Mouse (Mus musculus) A20 (cell line): ENCODE measurements around the gene Hnrnpf.

Experiments
- DNase-seq: peaks from one replicate; pipeline ENCODE4 v3.0.0-alpha.2; 2011; ENCODE audit warnings: low read depth, low spot score

The Hnrnpf gene

DNA sequence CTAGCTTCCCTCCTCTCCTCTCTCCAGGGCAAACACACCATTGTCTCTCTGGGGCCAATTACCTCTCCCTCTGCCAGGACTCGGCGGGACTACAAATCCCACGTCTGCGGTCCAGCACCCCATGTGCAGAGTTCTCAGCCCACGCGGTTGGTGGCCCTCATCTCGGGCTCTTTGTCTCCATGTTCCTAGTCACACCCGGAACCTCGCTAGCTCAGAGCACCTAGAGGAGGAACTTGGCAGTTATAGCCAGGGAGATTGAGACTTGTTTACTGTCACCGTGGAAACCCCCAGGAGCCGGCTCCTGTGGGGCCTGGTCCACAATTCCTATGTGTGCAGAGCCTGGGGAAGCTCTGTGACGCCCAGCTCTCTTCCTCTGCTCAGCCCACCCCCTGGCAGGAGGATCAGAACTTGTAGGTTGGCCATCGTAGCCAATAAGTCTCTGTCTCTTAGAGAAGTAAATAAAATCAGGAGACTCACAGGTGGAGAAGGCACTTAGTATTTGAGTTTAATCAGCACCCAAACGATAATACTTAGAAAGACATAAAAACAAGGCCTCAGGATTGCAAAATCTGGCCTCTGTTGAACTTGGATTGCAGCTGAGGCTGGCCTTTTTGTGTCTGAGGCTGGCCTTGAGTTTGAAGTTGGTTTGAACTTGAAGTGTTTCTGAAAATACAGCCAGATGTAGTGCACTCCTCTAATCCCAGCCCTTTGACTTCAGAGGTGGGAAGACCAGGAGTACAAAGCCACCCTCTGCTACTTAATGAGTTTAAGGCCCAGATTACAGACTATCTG, 8.6 kb upstream of the Hnrnpf start:
- DNase-seq, result no peak

DNA sequence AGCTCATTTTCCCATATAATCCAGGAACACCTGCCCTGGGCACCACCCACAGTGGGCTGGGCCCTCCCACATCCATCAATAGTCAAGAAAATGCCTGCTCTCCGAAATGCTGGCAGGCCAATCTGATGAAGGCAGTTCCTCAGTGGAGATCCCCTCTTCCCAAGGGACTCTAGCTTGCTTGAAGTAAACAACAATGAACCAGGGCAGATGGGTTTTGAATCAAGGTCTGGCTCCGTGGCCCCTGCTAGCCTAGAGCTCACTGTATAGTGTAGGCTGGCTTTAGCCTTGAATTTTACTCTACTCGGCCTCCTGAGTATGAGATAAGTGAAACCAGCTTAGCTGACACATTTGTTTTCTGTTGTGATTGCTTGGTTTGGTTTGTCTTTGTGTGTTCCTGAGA, 7.7 kb upstream of the Hnrnpf start:
- no peak for DNase-seq

DNA sequence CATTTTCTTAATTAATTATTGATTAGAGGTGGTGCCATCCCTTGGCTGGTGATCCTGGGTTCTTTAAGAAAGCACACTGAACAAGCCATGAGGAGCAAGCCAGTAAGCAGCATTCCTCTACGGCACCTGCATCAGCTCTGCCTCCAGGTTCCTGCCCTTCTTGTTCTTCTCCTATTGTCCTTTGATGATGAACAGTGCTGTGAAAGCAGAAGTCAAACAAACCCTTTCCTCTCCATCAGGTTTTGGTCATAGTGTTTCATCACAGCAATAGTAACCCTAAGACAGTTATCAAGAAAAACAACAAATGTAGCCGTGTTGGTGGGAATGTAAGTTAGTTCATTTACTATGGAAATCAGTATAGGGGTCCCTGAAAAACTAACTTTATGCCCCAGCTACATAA, 6.7 kb upstream of the Hnrnpf start:
- DNase-seq, result no peak

DNA sequence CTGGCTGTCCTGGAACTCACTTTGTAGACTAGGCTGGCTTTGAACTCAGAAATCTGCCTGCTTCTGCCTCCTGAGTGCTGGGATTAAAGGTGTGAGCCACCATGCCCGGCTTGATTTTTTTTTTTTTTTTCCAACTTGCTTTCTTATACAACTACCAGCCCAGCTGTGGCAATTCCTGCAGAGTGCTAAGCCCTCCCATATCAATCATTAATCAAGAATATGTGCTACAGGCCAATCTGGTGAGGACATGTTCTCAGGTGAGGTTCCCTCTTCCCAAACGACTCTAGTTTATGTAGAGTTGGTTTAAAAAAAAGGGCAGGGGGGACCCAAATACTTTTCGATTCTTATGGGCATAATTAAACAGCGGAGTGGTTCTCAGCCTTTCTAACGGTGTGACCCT, 2.3 kb upstream of the Hnrnpf start:
- no peak for DNase-seq

DNA sequence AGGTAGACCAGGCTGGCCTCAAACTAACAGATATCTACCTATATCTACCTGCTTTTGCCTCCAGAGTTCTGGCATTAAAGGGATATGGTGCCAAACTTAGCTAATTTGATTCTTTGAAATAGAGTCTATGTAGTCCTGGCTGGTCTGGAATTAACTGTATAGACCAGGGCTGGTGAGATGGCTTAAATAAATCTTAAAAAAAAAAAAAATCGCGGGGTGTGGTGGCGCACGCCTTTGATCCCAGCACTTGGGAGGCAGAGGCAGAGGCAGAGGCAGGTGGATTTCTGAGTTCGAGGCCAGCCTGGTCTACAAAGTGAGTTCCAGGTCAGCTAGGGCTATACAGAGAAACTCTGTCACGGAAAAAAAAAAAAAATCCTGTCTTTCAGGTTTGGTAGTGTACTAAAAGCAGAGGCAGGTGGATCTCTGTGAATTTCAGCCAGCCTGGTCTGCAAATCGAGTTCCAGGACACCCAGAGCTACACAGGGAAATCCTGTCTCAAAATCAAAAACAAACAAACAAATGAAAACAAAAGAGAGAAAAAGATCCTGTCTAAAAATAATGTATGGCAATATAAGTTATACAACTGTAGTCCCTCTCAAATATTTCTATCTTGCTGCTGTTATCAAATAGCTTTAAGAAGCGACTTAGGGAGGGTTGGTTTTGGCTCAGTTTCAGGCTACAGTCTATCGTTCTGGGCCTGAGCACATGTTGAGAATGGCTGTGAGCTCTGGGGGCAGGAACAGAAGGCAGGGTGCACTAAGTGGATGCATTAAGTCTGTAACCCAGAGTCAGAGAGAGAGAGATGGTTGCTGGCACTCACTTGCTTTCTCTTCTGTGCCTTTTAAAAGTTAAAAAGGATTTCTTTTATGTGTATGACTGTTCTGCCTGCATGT, 1.6 kb downstream of the Hnrnpf start:
- peak; percentile 74 for DNase-seq

DNA sequence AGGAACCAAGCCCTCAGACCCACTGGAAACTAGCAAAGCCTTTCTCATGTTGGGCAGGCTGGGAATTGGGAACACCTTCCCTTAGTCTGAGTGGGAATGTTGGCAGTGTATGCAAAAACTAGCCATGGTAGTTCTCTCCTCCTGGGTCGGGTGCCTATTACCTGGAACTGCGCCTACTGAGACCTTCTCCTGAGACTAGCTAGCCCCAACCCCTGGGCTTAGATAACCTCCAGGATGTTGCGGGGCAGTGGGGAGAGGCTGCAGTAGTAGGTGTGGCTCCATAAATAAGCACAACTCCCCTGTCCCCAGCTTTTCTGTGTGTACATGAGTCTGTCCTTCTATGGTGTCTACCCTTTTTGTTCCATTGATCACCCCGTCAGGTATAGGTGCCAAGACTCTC, 2.4 kb downstream of the Hnrnpf start:
- DNase-seq, result peak; percentile 44

DNA sequence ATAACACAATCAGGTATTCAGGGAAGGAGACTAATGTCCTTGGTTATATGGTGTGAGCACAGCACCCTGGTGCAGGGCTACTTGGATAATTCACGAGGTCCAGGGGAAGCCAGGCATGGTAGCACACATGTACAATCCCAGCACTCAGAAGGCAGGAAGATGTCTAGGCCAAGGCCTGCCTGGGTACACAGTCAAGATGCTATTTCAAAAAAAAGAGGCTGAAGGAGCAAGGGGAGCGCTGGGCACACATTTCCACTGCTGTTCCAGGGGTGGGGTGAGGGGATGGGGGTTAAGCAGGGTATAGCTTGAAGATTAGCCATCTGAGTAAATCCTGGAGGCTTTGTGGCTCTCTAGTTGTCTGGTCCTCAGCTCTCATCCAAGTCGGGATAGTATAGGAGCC, 3.7 kb downstream of the Hnrnpf start:
- peak; percentile 23 for DNase-seq

DNA sequence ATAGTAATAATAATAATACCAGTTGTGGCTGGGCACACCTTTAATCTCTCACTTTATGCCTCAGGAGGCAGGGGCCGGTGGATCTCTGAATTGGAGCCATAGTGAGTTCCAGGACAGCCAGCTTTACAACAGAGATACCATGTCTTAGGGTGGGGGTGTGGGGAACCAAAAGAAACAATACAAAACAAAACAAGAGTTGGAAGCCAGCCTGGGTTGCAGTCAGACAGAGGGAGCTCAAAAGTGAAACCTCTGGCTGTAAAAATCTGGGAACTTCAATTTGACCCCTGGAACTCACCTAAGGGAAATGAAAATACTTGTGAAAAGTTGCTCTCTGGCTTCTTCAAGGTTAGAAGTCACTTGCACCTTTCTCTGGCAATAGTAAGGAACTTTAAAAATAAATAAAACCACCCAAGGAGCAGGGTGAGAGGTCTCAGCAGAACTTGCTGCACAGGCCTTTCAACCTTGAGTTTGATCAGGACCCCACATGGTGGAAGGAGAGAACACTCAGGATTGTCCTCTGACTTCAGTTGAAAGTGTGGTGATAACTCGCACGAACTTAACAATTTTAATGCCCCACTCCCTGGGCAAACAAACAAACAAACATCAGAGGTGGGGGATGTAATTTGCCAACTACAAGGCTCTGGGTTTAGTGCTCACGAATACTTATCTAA, 5.3 kb downstream of the Hnrnpf start:
- DNase-seq, result peak; percentile 61

DNA sequence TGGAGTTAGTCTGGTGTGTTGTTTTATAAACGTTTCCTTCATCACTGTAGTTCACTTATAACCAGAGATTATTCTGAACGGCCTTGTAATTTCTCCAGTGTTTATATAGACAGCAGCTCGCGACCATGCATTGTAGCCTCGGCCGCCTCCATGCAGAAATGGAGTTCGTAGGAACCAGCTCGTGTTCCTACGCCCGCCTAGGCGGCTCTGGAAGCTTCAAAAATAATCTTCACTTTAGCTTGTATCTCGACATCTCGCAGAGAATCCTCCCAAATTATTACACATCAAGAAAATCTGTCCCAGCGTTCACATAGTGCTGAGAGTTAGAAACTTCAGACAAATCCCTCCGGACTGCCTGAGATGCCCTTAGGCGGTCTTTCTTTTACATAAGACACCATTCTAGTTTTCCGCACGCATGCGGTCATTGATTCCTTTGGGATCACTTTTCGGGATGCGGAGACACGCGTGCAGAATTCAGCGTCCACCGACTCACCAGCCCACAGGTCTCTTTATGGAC, 5.9 kb downstream of the Hnrnpf start:
- DNase-seq, result peak; percentile 79

DNA sequence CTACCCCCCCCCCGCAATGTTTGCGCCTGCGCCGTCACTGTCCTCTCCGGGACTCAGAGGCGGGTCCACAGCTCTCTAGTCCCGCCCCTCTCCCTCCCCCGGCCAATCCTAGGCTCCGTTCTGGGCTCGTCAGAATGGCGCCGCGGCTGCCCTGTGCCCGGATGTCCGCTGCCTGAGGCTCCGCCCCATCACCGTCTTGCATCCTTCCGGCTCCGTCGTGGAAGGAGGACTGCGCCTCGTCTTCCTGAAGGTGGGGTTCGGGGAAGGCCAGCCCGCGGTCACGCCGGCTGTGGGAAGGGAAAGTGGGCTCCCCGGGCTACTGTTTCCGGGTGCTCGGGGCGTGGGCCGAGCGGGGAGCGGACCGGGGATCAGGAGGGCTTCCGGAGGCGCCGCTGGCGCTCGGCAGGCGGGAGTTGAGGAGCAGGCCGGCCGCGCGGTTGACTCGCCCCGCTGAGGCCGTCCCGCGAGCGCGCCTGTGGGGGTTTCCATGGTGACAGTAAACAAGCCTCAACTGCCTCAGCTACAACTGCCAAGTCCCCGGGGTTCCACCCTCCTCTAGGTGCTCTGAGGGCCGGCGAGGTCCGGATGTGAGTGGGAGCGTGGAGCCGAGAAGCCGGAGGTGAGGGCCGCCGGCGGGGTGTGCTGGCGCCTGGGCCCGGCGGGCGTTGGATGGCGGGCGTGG, 6.6 kb downstream of the Hnrnpf start:
- peak; percentile 99 for DNase-seq

DNA sequence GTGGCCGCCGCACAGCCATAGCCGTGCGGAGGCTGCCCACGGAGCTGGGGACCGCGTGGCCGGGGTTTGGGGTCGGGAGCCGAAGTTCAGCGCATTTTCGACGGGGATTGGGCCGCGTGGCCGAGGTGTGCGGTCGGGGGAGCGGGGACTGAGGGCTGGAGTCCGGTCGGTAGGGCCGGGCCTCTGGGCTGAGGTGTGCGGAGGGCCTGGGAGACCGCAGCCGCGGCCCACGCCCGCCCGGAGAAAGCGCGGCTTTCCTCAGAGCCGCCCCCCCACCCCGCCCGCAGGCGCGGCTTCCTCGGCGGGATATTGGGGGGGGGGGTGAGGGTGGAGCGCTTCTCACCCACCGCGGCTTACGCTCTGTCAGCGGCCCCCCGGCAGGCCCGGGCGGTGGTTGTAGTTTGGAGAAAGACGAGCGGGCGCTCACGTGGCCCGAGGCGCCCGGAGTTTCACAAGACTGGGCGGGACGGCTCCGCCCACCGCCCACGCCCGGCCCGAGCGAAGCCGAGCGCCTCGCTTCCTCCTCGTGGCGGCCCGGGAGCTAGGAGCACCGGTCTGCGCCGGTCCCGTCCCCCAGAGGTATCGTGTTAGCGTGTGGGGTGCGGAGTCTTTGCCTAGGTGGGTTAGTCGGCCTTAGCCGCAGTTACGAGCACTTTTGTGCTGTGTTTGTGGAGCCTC, 7.3 kb downstream of the Hnrnpf start:
- peak; percentile 94 for DNase-seq

DNA sequence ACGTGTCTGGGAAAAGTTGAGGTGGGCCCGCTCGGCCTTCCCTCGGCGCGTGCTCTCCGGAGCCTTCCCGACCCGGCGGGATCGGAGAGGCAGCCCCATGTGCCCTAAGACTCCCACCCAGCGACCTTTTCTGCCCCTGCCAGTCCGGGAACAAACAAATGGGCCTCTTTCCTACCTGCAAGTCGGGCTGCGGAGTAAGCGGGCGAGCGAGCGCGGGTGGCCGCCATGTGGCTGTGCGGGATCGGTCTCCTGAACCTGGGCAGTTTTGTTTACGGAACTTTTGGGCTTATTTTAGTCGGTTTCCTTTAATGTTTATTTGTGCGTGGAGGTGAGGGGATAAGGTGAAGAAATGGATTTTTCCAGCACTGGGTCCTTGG, 7.8 kb downstream of the Hnrnpf start:
- no peak for DNase-seq

DNA sequence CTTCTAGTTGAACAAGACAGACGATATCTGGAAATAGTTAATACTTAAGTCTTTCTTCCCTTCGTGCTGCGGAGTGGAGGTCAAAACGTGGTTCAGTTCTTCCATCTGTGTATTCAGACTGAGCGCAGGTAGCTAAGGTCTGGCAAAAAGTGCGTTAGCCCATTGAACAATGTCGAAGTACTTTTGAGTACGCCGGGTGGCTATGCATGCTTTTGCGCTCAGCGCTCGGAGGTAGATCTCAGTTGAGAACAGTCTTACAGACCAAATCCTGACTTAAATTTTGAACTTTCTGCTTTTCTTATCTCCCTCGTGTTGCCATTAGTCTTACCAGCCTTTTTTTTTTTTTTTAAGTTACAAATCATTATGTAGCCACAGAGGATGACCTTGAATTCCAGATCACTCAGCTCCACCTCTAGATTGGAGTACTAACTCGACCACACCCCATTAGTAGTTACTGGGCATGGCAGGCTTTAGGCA, 8.3 kb downstream of the Hnrnpf start:
- peak; percentile 55 for DNase-seq

DNA sequence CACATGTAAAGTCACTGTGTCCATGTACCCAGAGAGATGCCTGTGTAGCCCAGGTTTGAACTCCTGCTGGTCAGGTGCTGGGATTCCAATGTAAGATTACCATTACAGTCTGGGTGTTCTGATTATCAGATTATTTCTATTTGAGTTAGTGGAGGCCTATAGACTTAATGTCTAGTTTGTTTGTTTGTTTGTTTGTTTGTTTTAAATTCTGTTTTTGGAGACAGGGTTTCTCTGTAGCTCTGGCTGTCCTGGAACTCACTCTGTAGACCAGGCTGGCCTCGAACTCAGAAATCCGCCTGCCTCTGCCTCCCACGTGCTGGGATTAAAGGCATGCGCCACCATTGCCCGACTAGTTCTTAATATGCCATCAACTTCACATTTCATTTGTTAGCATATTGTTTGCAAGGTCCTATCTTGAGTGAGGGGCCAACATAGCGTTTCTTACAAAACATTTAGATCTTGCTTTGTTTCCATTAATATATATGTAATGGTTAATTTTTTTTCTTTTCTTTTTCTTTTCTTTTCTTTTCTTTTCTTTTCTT, 10.1 kb downstream of the Hnrnpf start:
- DNase-seq, result no peak

DNA sequence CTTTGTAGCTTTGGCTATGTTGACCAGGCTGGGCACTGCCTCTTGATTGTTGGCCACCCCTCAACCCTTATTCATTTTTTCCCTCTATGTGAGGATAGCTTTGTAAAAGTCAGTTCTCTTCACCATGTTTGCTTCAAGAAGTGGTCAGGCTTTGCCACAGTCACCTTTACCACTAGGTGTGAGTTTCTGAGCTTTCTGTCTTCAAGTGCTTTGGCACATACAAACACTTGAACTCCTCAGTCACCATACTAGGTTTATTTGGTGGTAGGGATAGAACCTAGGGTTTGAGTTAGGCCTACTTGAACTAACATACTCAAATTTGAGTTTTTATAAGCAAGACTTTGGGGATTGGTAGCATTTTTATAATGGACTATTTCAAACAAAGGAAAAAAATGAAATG, 14.4 kb downstream of the Hnrnpf start:
- peak; percentile 43 for DNase-seq

DNA sequence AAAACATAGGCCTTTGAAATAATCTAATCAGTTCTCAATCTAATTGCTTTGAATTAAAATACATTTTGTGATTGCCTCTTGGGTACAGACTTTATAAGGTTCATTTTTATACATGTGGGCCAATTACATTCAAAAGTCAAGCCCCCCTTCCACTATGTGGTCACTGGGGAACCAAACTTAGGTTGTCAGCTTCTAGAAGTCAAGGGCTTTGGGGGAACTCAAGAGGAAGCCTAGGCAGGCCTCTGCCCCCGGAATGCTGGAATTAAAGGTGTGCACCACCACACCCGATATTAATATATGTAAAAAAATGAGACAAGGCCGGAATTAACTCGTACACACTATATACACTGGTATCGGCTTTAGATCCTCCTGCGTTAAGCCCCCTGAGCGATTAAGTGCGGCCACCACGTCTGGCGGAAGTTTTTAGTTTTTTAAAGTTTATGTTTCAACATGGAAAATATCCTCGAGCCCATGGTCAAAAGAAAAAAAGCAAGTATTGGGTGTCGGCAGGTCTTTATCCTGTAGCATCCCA, 16.1 kb downstream of the Hnrnpf start:
- DNase-seq, result no peak

DNA sequence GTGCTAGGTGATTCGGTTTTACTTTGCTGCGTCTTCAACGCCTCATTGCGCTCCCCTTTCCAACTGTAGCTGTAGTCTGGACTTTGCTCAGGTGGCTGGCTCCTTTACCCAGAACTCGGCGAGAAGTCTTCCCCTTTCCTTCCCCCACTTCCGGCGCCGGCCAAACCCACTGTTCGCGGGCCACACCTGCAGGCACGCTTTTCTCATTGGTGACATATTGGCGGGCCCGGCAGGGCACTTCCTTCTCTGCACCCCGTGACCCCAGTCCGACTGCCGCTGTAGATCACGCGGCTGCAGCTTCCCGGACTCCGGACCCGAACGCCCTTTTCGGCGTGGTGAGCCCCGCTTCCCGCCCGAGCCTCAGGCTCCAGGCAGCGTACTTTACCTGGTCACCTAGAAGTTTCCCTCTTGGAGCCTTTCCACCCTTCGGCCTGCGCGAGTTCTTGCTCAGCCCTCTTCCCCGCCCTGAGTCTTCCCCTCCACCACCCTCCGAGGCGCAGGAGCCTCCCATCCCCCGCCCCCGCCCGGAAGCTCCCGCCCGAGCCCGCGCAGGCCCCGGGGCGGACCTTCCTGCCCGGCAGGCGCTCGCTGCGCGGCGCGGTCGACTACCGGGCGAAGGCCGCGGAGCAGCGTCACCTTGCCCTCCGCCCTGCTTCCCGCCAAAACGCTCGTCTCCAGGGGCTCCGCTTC, 16.8 kb downstream of the Hnrnpf start:
- peak; percentile 97 for DNase-seq

DNA sequence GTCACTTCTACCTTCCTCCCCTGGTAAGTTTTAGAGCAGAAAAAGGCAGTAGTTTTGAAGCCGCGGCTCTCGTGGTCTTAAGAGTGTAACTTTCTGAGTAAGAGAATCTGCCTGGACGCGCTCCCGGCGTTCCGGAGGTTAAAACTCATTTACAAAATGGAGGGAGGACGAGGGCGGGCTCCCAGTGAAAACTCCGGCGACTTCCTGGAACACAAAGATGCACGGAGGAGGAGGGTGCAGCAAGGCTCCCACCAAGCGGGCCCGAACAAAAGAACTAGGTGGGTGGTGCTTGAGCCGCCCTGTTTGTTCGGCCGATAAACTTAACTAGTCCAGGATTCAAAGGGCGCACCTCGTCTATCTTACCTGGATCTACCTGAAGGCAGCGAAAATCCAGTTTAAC, 17.5 kb downstream of the Hnrnpf start:
- peak; percentile 61 for DNase-seq

DNA sequence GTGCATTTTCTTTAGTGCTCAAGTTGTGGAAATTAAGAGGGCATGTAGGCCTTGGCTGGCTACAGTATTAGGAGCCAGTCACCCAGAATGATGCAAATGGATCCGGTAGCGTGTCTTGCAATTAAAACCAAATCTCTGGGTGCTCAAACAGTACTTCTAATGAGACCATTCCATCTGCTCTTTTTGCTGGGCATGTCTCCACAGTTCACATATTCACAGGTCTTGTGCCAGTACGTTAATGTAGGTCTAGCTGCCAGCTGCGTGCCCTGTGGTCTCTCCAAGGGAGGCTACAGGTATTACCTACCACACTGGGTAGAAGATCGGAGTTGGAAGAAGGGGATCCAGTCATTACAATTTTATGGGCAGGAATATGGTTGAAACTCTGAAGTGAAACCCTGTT, 17.9 kb downstream of the Hnrnpf start:
- DNase-seq, result no peak
